Mouse (Mus musculus): ENCODE data around the gene Oit3. TPM values are rescaled to one million over a fixed set of nuclear protein-coding genes. Genes with fewer than 3 reads are reported as not detected.
"Not testable (repeated sequence)": the region's sequence is repeated elsewhere in the genome, so short reads cannot be mapped to it uniquely, and the experiment has no call there.

The Oit3 gene
- polyA plus RNA-seq, 1 experiment = not detected

DNA sequence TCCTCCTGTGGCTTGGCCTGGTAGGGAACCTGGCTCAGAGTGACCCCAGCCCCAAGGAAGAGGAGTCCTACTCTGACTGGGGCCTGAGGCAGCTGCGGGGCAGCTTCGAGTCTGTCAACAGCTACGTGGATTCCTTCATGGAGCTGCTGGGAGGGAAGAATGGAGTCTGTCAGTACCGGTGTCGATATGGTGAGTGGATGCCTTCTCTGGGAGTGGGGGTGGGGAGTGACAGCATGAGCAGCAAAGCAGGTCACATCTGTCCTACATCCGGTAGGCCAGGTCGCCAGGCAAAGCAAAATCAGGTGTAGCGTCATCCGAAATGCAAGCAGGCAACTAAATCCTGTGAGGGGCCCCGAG is 37.8 kb downstream of the Oit3 start:
- no peak overlapping the region for H3K27ac ChIP-seq (replicated peaks; ENCODE audit: low read depth, low read length)
- H3K4me3 ChIP-seq (ENCODE audit: insufficient read depth, low read depth, low read length) = no peak overlapping the region
- no peaks in the 10 kb centered on the region for H3K4me1 ChIP-seq (ENCODE audit: control insufficient read depth, insufficient read depth, insufficient read length, low read length)

DNA sequence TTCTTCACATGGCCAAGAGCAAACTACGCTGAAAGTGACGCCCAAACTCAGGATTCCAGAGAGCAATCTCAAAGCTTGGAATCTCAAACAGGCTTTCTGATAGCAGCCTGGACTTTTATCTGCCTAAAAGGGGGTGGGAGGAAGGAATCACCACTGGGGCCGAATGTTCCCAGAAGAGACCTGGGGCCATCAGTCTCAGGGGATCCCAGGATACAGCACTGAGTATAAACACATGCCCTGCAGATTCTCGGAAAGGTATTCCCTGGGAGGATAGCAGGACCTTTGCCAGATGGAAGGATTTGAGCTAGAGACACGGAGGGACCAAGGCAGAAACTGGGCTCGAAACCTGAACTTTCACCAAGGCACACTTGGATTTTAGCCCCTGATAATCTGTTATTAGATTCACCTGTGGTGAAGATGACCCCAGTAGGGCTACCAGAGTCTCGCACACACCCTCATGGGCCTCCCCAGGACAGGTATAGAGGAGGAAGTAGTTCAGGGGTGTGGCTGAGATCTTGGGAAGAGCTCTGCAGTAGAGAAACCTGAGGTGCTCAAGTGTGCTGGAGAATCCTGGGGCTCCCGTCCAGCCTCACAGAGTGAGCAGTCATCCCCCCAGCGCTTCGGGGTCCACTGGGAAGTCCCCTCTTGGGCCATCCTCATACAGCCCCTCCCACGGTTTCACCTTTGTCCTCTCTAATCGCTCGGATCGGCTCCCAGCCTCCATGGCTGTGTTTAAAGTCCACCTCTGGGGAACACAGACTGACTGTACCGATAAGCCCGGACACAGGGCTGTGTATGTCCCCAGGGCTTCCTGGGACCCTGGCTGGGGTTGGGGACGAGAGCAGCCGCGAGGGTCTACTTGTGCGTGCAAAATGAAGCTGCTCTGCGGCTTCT is 38.4 kb downstream of the Oit3 start, which contains the start of gene Pla2g12b:
Pla2g12b (plus strand) TSS at position 762 of the 894 bp plus-strand sequence.
- H3K4me1 ChIP-seq (ENCODE audit: control insufficient read depth, insufficient read depth, insufficient read length, low read length) = no peaks in the 10 kb centered on the region
- no peak within 1 kb of the TSS for H3K4me3 ChIP-seq (ENCODE audit: insufficient read depth, low read depth, low read length)
- no peak within 1 kb of the TSS for H3K27ac ChIP-seq (replicated peaks; ENCODE audit: low read depth, low read length)

DNA sequence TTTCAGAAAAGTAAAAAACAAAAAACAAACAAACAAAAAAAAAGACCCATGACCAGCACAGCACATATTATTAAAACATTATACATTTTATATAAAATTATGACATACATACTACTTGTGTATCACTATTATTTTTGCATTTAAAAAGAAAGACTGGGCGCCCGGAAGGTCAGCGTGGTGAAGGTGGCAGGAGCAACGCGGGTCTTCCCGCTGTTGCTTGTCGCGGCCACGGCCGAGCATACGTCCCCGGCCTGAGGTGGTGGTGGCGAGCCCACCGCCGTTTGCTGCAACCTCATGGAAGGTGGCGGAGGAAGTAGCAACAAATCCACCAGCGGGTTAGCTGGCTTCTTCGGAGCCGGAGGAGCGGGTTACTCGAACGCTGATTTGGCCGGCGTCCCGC is 46.1 kb downstream of the Oit3 start, which contains the start of gene Gm10273:
Gm10273 (plus strand) TSS at position 172 of the 400 bp plus-strand sequence.
- H3K4me3 ChIP-seq (ENCODE audit: insufficient read depth, low read depth, low read length); H3K27ac ChIP-seq (replicated peaks; ENCODE audit: low read depth, low read length); H3K4me1 ChIP-seq (ENCODE audit: control insufficient read depth, insufficient read depth, insufficient read length, low read length): not testable (repeated sequence)

DNA sequence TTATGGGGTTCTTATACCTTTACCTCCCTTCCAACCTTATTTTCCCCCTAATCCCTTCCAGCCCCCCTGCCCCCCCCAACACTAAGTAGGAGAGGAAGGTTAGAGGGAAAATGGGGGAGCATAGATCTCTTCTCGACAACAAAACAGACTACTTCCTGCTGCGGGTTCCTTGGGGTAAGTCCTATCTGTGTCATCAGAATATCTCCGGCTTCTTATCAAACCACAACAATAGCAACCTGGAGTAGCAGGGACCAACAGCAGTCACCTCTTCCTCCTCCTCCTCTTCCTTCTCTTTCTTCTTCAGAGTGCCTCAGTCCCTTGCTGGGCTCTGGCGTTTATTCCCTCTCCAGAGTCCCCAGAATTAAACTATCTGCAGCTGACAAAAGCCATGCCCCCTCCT is 49.7 kb downstream of the Oit3 start:
- Histone ChIP-seq H3K4me3 (ENCODE audit: insufficient read depth, low read depth, low read length) (no peak overlapping the region), H3K4me1 (ENCODE audit: control insufficient read depth, insufficient read depth, insufficient read length, low read length) (no peaks in the 10 kb centered on the region), H3K27ac (replicated peaks; ENCODE audit: low read depth, low read length) (no peak overlapping the region)

- Histone ChIP-seq H3K4me1 (ENCODE audit: control insufficient read depth, insufficient read depth, insufficient read length, low read length) (no peaks in the 10 kb centered on the region), H3K4me3 (ENCODE audit: insufficient read depth, low read depth, low read length) (no peak overlapping the region)
These were observed 51.9 kb downstream of the Oit3 start for GRCm38 (mm10) chr10:59389652-59390051.

GRCm38 (mm10) chr10:59386951-59387350 is 54.6 kb downstream of the Oit3 start:
- no peak overlapping the region for H3K27ac ChIP-seq (replicated peaks; ENCODE audit: low read depth, low read length)
- H3K4me1 ChIP-seq (ENCODE audit: control insufficient read depth, insufficient read depth, insufficient read length, low read length) = no peaks in the 10 kb centered on the region
- H3K4me3 ChIP-seq (ENCODE audit: insufficient read depth, low read depth, low read length) = no peak overlapping the region

More at GRCm38 (mm10) chr10:59389652-59390051, 51.9 kb downstream of the Oit3 start:
- no peak overlapping the region for H3K27ac ChIP-seq (replicated peaks; ENCODE audit: low read depth, low read length)

DNA sequence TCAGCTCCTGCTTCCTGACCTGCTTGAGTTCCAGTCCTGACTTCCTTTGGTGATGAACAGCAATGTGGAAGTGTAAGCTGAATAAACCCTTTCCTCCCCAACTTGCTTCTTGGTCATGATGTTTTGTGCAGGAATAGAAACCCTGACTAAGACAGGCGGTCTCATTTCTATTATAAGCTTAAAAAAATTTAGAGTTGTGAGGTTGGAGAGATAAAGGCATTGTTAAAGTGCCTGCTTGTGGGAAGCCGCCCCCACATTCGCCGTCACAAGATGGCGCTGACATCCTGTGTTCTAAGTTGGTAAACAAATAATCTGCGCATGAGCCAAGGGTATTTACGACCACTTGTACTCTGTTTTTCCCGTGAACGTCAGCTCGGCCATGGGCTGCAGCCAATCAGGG is 60.0 kb downstream of the Oit3 start:
- H3K4me3 ChIP-seq (ENCODE audit: insufficient read depth, low read depth, low read length); H3K4me1 ChIP-seq (ENCODE audit: control insufficient read depth, insufficient read depth, insufficient read length, low read length); H3K27ac ChIP-seq (replicated peaks; ENCODE audit: low read depth, low read length): not testable (repeated sequence)

- Histone ChIP-seq H3K27ac (replicated peaks; ENCODE audit: low read depth, low read length) (no peak overlapping the region), H3K4me1 (ENCODE audit: control insufficient read depth, insufficient read depth, insufficient read length, low read length) (no peaks in the 10 kb centered on the region), H3K4me3 (ENCODE audit: insufficient read depth, low read depth, low read length) (no peak overlapping the region)
These were observed 61.2 kb downstream of the Oit3 start for GRCm38 (mm10) chr10:59380411-59380821.

GRCm38 (mm10) chr10:59379927-59380326 is 61.7 kb downstream of the Oit3 start:
- no peaks in the 10 kb centered on the region for H3K4me1 ChIP-seq (ENCODE audit: control insufficient read depth, insufficient read depth, insufficient read length, low read length)
- no peak overlapping the region for H3K27ac ChIP-seq (replicated peaks; ENCODE audit: low read depth, low read length)
- H3K4me3 ChIP-seq (ENCODE audit: insufficient read depth, low read depth, low read length) = no peak overlapping the region

GRCm38 (mm10) chr10:59378728-59379127 is 62.9 kb downstream of the Oit3 start:
- Histone ChIP-seq H3K27ac (replicated peaks; ENCODE audit: low read depth, low read length) (no peak overlapping the region), H3K4me1 (ENCODE audit: control insufficient read depth, insufficient read depth, insufficient read length, low read length) (no peaks in the 10 kb centered on the region), H3K4me3 (ENCODE audit: insufficient read depth, low read depth, low read length) (no peak overlapping the region)

DNA sequence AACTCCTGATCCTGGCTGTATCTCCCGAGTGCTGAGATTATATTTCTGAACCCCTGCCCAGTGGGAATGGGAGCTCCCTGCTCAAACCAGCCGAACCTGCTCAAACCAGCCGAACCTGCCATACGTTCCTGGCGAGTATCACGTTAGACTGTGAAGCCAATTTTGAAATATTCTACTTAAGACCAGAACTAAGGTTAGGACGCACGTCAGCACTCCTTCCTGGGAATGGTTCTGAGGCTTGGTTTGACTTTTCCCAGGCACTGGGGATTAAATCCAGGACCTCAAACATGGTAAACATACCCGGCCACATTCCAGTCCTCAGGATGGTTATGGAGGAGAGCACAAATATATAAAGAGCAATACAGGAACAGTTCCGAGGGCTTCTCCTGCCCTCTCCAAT is 63.7 kb downstream of the Oit3 start:
- no peaks in the 10 kb centered on the region for H3K4me1 ChIP-seq (ENCODE audit: control insufficient read depth, insufficient read depth, insufficient read length, low read length)
- no peak overlapping the region for H3K27ac ChIP-seq (replicated peaks; ENCODE audit: low read depth, low read length)
- H3K4me3 ChIP-seq (ENCODE audit: insufficient read depth, low read depth, low read length) = no peak overlapping the region

Other genes starting within 250 kb of the Oit3 start
- gene Sept10, start 219.9 kb downstream of the Oit3 start, polyA plus RNA-seq (2012; ENCODE audit: insufficient read depth, insufficient read length, missing spikeins) = 25.7 and 37.1 TPM in 2 replicates
- gene Sowahc, start 219.8 kb downstream of the Oit3 start, polyA plus RNA-seq (2012; ENCODE audit: insufficient read depth, insufficient read length, missing spikeins) = 24.0 and 37.9 TPM in 2 replicates
- 13.4 and 49.0 TPM in 2 replicates for gene P4ha1, start 118.5 kb downstream of the Oit3 start, polyA plus RNA-seq (2012; ENCODE audit: insufficient read depth, insufficient read length, missing spikeins)
- gene Gm10273, start 46.1 kb downstream of the Oit3 start, polyA plus RNA-seq (2012; ENCODE audit: insufficient read depth, insufficient read length, missing spikeins) = 157 and 189 TPM in 2 replicates
- gene Pla2g12b, start 38.1 kb downstream of the Oit3 start, polyA plus RNA-seq (2012; ENCODE audit: insufficient read depth, insufficient read length, missing spikeins) = not detected in 2 replicates
- not detected in 2 replicates for gene Gm10322, start 174.3 kb upstream of the Oit3 start, polyA plus RNA-seq (2012; ENCODE audit: insufficient read depth, insufficient read length, missing spikeins)
- 15.4 and 15.7 TPM in 2 replicates for gene Mcu, start 174.9 kb upstream of the Oit3 start, polyA plus RNA-seq (2012; ENCODE audit: insufficient read depth, insufficient read length, missing spikeins)